Mouse (Mus musculus): Measurements from ENCODE around the gene Ift81.

DNA sequence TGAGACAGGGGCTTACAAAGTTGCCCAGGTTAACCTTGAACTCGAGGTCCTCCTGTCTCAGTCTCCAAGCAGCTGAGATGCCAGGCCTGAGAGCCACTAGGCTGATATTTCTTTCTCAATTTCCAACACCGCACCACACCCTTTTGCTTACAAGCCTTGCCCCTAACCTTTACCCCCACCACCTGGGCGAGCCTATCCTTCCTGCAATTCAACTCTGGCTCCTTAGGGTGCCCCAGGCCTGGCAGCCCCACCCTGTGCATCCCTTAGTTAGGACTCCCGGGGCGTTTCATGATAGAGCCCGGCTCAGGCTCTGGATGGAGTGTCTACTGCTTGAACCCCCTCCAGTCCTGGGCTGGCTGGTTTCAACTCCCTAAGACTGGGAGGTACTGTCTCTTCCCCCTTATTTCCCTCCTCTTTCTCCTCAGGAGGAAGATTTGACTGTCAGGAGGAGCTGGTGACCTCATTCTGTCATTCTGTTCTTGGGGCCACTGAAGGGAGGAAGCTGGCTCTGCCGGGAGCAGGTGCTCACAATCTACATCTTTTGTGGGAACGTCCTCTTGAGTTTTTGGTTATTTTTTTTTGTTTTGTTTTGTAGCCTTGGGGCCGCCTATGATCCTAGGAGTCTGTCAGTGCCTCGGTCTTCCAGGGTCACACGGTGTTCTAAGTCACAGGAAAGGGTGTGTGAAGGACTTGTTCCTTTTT lies 98.1 kb downstream of the Ift81 start:
- TF ChIP-seq POLR2A (IDR thresholded peaks at IDR 0.05; ENCODE audit: extremely low read depth, insufficient read depth, low read length), result no peak
- TF ChIP-seq CTCF (IDR thresholded peaks at IDR 0.05; ENCODE audit: extremely low read depth, insufficient read depth, low read length), result no peak
